Mouse (Mus musculus): ENCODE results near the gene Mad1l1.
"Not testable (repeated sequence)": the region's sequence is repeated elsewhere in the genome, so short reads cannot be mapped to it uniquely, and the experiment has no call there.

Gene Mad1l1

DNA sequence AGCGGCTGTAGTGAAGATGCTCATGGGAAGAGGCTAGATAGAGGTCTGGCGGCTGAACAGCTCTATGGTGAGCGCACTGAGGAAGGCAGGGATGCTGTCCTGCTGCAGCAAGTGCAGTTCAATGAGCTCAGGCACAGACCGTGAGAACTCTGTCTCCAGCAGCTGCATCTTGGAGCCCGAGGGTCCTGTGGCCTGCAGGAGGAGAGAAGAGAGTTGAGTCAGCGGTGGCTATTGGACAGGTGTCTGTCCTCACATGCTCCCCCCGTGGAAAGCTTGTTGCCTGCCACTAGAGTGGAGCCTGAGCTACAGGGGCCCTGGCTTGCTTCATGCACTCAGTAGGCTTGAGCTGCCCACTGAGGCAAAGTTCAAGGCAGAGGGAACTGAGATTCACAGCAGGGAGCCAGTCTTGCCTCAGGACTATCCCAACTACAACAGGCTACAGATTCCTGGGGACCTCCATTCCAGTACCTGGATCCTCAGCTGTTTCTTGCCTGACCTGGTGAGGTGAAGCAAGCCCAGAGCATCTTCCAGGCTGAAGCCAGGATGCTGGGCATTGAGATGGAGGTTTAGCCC, 312.2 kb downstream of the Mad1l1 start:
- DNase-seq (ENCODE audit: low spot score in 2 of 2) = no peak

DNA sequence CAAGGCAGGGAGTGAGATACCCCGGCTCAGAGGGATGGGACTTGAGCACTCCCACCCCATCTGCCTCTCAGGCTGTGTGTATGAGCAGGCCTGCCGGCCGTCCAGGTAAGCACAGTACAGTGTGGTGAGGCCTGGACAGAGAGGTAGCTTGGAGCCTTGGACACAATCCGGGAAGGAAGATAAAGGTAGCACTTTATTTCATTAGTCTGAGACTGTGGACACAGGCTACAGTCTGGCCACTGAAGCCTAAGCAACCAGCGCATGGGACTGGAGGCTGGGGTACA, 312.9 kb downstream of the Mad1l1 start:
- DNase-seq (ENCODE audit: low spot score in 2 of 2) = no peak

DNA sequence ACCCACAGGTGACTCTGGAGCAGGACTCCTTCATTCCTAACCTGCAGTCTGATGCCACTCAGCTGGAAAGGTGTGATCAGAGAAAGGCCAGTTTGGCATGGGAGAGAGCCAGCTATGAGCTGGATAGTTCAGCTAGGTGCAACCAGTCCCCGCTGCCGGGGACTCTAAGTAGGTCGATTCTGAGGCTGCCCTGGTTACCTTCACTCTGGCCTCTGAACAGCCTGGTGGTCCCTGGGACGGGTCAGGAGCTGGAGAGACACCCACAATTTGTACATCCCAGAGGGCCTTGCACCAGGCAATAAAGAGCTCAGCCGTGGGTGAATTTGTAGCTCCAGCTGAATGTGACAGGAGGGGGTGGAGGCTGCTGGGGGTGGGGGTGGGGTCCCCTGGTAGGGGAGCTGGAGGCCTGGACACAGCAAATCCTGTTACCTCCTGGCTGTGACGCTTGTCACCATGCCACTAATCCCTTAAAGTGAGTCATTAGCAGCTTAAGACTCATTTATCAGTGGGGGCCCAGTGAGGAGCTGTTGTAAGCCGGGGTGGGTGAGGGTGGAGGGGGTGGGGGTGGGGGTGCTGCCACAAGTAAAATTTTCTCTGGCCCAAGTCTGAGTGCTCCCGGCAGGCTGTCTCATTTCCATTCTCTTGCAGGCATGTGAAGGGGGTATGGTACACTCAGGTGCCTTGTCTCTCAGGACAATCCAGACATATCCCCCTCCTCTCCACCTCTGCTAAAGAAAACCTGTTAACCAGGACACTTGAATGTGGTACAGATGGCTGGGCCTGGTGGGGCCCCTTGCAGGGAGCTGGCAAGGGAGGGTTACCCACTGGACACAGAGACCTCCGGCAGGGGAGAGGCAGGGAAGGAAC, 313.5 kb downstream of the Mad1l1 start:
- DNase-seq (ENCODE audit: low spot score in 2 of 2) = no peak

DNA sequence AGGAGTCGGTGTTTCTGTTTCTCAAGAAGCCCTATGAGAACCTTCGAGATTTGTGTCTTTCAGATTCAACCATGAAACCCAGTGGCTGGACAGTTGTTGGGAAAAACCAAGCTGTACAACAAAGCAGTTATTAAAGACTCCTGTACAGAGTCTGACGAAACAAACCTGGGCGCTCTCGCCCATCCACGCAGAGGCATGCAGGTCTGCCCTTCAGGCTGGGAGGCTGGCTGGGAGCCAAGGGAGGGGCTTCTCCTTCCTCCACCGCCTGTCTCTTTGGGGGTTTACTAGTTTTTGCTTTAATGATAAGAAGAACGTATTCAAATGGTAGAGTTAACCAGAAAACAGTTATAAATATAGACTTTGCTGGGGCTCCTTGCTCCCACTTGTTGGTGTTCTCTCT, 314.5 kb downstream of the Mad1l1 start:
- no peak for DNase-seq (ENCODE audit: low spot score in 2 of 2)

DNA sequence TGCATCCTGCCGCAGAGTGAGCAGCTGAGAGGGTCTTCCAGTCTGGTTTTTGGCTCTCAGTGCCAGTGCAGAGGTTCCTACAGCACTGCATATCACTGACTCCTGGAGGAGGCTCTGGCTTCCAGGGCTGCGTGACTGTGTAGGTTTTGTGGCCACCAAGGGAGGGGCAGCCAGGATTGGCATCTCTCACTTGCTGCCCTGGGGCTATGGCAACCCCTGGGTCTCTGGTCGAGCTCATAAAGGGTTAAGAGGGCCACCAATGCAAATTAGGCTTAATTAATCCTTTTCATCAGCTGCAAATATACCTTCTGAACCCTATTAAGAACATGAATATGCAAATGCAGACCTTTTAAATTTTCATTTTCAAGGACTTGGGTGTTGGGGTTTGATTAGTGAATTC, 318.8 kb downstream of the Mad1l1 start:
- no peak for DNase-seq (ENCODE audit: low spot score in 2 of 2)

DNA sequence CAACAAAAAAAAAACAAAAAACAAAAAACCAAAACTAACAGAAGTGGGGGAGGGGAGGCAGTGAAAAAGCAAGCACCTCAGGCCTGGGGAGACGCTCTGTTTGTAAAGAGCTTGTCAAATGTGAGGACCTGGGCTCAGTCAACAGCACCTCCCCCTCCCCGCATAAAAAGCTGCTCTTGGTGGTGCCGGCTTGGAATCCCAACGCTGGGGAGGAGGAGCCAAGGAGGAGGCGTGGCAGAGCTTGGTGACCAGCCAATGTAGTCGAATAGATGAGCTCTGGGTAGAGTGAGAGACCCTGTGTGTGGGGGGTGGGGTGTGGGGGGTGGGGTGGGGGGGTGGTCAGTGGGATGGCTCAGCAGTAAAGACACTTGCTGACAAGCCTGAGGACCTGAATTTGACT, 322.4 kb downstream of the Mad1l1 start:
- no peak for DNase-seq (ENCODE audit: low spot score in 2 of 2)

DNA sequence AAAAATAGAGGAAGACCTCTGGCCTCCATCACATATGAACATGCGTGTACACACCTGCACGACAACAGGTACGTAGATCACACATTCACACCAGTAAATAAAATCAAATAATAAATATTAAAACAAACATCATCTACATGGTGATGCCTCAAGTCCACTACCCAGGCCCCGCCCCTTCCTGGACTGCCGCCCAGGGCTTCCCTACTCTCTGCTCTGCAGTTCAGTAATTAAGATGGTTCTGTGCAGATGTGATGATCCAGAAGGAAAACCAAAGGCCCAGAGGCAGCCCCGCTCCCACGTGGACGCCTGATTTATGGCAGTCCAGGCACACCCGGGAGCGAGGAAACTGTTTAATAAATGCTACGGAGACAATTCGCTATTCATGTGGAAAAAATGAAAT, 323.0 kb downstream of the Mad1l1 start:
- not testable (repeated sequence) for DNase-seq (ENCODE audit: low spot score in 2 of 2)

DNA sequence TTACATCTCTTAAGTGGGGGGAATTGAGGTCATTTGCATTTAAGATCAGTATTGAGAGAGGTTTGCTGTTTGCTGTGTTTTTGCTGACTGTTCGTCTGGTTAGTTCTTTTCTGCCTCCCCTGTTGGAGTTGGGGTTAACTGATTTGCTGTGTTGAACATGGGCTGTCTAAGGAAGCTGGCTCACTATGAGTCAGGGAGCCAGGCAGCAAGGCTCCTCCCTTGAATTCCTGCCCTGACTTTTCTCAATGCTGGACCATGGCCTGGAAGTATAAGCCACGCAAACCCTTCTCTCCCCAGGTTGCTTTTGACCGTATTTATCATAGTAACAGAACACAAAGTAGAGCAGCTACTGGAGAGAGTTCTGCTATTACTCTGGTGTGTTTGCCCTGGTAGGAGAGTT, 329.8 kb downstream of the Mad1l1 start:
- DNase-seq (ENCODE audit: low spot score in 2 of 2) = no peak

DNA sequence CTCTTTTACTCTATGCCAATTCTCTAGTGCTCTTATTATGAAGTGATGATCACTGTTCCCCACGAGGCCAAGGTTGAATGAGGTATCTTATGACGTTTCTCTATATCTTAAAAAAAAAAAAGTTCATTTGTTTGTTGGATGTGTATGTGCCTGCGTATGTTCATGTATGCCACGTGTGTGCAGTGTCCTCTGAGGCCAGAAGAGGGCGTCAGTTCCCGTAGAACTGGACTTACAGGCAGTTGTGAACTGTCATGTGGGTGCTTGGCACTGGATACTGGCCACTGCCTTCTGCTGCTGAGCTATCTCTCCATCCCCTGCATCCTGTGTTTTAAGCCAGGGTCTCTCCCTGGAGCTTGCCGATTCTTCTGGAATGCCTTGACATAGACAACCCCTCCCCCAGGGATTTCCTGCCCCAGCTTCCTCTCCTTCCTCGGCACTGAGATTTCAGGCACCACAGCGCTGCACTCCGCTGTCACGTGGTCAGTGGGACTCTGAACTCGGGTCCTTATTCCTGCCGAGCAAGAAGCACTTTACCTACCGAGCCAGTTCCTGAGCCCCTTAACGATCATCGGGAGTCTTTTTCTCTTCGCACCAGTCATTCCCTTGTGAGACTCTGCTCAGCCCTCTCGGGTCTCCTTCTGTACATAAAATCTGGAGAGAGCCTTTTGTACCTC, 336.1 kb downstream of the Mad1l1 start:
- DNase-seq (ENCODE audit: low spot score in 2 of 2) = no peak

DNA sequence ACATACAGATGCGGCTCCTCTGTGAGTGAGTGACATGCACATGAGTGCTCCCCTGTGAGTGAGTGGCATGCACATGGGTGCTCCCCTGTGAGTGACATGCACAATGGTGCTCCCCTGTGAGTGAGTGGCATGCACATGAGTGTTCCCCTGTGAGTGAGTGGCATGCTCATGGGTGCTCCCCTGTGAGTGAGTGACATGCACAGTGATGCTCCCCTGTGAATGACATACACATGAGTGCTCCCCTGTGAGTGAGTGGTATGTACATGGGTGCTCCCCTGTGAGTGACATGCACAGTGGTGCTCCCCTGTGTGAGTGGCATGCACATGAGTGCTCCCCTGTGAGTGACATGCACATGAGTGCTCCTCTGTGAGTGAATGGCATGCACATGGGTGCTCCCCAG, 339.4 kb downstream of the Mad1l1 start:
- DNase-seq (ENCODE audit: low spot score in 2 of 2) = no peak

DNA sequence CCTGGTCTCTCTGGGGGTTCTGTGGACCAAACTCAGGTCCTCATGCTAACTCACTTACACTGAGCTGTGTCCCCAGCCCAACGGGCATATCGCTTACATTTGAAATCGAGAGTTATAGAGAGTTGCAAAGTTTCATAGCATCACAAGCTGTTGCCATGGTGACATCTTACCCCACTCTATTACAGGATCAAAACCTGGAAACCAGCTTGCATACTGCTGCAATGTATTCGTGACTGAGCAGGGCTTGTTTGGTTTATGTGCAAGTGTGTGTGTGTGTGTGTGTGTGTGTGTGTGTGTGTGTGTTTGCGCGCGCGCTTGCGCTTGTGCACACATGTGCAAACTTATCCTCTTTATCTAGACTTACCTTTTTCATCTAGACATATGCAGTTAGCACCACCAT, 342.0 kb downstream of the Mad1l1 start:
- peak; percentile 26 to 28 for DNase-seq (ENCODE audit: low spot score in 2 of 2)

DNA sequence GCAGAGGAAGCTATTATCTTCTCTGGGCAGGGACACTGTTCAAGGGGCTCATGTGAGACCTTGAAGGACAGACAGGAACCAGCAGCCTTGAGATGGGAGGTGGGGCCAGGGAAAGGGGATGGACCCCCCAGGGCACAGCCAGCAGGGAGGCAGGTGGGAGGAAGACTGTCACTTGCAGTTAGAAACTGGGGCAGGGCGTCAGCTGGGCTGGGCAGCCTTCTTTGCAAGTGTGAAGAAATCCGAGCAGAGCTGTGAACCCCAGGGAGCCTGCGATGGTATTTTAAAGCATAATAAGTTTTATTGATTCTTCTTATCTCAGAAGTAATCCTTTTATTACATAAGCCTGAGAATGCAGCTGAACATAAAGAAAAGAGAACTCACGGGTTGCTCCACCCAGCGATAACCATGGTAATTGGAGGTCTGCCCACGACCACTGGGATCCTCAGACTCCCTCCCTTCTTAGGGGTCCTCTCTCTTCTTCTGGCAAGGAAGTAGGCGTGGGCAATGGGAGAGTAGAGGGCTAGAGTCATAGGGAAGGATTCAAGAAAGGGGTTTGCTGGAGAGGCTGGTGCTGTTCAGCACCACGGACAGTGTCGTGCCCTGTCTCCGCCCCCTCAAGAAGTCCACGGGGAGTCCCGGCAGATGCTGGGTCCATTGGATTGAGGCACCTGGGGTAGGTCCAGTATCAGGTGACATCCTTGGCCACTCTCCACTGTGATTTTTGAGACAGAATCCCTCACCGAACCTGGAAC, 342.7 kb downstream of the Mad1l1 start:
- DNase-seq (ENCODE audit: low spot score in 2 of 2) = no peak

DNA sequence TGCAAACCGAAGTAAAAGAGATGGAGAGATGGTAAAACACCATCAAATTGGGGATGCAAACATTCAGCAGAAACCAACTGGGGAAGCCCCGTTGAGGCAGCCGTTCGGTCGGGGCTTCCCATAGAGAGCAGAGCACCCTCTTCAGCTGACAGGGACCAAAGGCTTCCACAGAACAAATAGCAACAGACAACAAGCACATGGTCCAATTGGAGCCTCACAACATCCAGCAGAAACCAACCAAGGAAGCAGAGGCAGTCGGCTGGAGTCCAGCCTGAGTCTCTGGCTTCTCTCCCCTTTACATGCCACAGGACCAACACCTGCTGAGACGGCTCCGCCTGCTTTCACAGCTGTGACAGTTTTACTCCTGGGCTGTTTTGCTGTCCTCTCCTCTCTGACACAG, 343.9 kb downstream of the Mad1l1 start:
- no peak for DNase-seq (ENCODE audit: low spot score in 2 of 2)

DNA sequence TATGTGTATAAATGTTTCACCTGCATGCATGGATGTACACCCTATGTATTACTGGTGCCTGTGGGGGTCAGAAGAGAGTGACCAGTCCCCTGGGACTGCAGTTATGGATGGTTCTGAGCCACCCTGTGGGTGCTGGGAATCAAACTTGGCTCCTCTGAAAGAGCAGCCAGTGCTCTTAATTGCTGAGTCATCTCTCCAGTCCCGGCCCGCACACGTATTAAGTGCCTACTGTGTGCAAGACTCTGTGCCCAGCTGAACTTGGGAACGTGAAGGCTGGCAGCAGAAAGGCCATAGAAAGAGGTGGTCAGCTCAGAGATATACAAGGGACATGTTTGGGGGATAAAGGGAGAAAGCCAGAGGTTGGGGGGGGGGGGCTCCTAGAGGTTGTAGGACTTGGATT, 344.8 kb downstream of the Mad1l1 start:
- DNase-seq (ENCODE audit: low spot score in 2 of 2) = no peak

DNA sequence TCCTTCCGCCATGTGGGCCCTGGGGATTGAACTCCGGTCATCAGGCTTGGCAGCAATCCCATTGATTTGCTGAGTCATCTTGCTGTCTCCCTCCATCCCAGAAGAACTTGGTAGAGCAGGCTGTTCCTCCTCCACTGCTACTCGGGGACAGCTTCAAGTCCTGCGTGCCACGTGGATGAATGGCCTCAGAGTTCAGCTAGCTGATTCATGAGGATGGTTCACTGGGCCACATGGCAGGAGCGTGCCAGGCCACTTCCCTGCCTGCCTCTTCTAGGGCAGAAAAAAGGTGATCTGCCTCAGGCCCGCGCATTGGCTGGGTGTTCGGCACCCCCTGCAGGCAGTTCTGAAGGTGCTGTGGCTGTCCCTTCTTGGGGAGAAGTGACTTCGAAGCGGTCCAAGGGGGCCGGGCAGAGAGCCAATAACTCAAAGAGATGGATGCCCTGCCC, 351.1 kb downstream of the Mad1l1 start:
- DNase-seq (ENCODE audit: low spot score in 2 of 2) = no peak

DNA sequence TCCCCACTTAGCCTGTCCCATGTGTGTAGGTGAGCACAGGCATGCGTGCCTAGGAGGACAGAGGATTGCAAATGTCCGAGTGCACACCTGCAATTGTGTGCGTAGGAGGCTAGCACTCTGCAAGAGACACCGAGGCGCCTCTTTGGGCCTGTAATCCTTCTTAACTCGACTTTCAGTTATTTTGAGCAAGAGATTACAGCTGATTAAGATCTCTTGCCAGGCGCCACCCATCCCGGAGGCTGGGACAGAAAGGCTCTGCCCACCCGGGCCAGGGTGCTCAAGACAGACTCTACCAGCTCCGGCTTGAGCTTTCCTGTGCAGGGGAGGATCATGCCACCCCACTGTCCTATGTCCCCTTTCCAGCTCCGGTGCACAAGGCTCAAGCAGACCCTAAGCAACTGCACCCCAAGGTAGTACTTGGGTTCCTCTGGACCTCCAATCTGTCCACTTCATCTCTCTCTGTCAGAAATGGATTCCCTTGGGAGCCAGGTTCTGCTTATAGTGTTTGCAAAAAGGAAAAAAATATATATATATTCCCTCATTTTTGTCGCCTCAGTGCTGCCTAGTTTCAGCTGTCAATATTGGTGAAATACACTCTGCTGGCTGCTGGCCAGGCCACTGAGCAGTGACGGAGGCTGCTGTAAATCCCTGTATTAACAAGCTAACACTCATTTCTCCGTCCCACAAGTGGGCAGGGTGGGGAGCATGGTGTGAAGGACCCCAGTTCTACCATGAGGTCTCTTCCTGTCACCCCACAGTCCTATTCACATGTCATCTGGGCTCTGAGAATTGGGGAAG, 352.0 kb downstream of the Mad1l1 start:
- DNase-seq (ENCODE audit: low spot score in 2 of 2) = no peak

DNA sequence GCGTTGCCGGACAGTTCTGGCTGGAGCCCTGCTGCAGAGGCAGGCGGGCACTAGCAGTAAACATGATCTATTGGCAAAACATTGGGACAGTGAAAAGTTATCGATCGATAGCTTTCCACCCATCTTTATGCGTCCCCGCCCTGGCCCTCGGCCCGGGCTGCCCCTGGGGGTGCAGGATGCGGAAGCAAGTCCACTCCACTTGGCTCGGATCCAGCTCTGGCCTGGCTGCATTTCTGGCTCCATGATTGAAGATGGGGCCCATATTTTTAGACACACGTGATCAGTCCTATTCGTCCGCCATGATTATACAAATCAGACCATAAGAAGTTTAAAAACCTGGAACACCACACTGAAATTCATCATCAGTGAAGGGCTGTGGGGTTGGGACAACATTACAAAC, 355.8 kb downstream of the Mad1l1 start:
- DNase-seq (ENCODE audit: low spot score in 2 of 2) = no peak

DNA sequence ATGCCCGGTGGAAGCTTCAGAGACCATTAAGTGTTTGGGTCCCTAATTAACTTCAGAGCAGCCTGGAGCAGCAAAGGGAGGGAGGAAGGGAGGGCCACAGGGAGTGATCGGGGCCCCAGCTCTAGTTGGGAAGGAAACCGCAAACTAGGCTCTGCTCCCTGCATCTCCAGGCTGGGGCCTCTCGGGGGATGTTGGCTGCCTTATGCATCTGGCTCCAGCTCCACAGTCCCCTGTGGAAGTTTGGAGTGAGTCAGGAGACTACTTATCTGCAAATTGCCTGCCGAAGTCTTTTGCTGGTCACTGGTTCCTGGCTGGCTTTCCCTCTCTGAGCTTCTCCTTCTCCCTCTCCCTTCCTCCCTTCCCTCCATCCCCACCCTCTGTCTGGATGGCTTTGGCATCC, 357.0 kb downstream of the Mad1l1 start:
- DNase-seq (ENCODE audit: low spot score in 2 of 2) = no peak

DNA sequence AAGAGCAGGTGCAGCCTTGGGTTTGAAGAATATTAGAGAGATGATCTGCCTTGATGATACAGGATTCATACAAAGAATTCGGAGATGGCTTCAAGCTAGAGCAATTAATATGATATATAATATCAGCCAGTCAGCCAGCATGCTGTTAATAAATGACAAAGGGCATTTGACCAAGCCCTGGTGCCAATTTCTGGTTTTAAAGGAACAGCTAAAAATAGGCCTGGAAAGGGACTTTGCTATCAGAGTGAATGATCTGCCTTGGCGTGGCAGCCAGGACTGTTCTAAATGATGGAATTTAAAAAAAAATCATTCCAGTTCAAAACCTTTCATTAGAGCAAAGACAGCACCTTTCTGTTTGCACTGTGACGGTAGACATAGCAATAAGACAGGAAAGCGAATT, 361.6 kb downstream of the Mad1l1 start:
- DNase-seq (ENCODE audit: low spot score in 2 of 2) = no peak

All from right cerebral cortex, postnatal 36 days (tissue).